In the genomic region with DNA sequence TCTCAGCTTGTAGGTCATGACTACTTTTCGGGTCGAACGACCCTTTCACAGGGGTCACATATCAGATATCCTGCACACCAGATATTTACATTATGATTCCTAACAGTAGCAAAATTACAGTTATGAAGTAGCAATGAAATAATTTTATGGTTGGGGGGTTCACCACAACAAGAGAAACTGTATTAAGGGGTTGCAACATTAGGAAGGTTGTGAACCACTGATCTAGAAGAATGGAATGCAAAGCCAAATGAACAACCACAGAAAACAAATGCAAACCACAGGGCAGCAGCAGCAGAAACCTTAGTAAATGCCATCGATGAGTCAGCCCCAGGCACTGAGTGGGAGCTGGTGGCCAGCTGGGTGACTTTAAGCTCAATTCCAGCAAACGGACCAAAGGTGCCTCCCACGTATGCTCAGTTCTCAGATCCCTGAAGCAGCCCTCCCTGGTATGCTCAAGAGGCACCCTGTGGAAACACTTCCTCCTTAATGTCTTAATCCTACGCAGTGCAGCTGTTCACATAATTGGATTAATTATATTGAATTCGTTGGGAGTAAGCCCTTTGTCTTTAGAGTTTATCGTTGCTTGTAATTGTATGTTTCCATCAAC, we compare ENCODE assay signal across 25 mouse cellular contexts.
DNase-seq lines count a peak whose midpoint lies in the region; ATAC-seq lines count a peak whose summit lies in the region.
"Had no signal": no experiment of that assay in that cellular context is flagged by ENCODE, and none has a peak within 500 bp of the region (broad histone marks: within the 10 kb centered on the region; RNA-seq: fewer than 3 reads in every experiment).

No protein-coding gene starts in this region.

- H3K9ac ChIP-seq in forebrain, embryonic 14.5 days (ENCODE audit: low read length): no peak overlapping the region
- H3K9ac ChIP-seq: hindbrain, embryonic 12.5 days; intestine, embryonic 15.5 days; liver, embryonic 12.5 days; lung, embryonic 14.5 days; midbrain, embryonic 12.5 days had no signal

- no peaks in the 10 kb centered on the region for H3K9me3 ChIP-seq in forebrain, embryonic 14.5 days (replicated peaks; ENCODE audit: control insufficient read depth, low read length)
- no peaks in the 10 kb centered on the region for H3K9me3 ChIP-seq in forebrain, embryonic 10.5 days
- H3K9me3 ChIP-seq: G1E; heart, embryonic 10.5 days; hindbrain, embryonic 12.5 days; intestine, embryonic 15.5 days; liver, embryonic 12.5 days; midbrain, embryonic 12.5 days had no signal

- no peak overlapping the region for H3K4me3 ChIP-seq in forebrain, embryonic 14.5 days (ENCODE audit: low read depth, low read length)
- no peak overlapping the region for H3K4me3 ChIP-seq in forebrain, embryonic 10.5 days
- H3K4me3 ChIP-seq: heart, embryonic 10.5 days; hindbrain, embryonic 12.5 days; intestine, embryonic 15.5 days; layer of hippocampus, adult 2 months; left cerebral cortex, adult 2 months; liver, embryonic 12.5 days; midbrain, embryonic 12.5 days had no signal

- no peaks in the 10 kb centered on the region for H3K27me3 ChIP-seq in forebrain, embryonic 14.5 days (replicated peaks; ENCODE audit: control insufficient read depth, insufficient read depth, low read length)
- no peaks in the 10 kb centered on the region for H3K27me3 ChIP-seq in forebrain, embryonic 10.5 days (ENCODE audit: poor library complexity, severe bottlenecking)
- H3K27me3 ChIP-seq: hindbrain, embryonic 12.5 days; intestine, embryonic 15.5 days; liver, embryonic 12.5 days; midbrain, embryonic 12.5 days had no signal

- ATAC-seq in forebrain, embryonic 14.5 days: no peak
- ATAC-seq: CD4-positive, CD25-positive, alpha-beta regulatory T cell, adult 4 months; intestine, embryonic 15.5 days; liver, embryonic 12.5 days had no signal

- H3K36me3 ChIP-seq in forebrain, embryonic 14.5 days (ENCODE audit: control insufficient read depth, insufficient read depth, low read length): no peaks in the 10 kb centered on the region
- no peaks in the 10 kb centered on the region for H3K36me3 ChIP-seq in forebrain, embryonic 10.5 days (replicated peaks)
- H3K36me3 ChIP-seq: G1E; heart, embryonic 10.5 days; hindbrain, embryonic 12.5 days; intestine, embryonic 15.5 days; liver, embryonic 12.5 days; midbrain, embryonic 12.5 days had no signal

- 60% methylated on average over 9 of the region's 9 CpGs for WGBS in forebrain, embryonic 14.5 days
- WGBS in forebrain, embryonic 10.5 days: 77% methylated on average over 9 of the region's 9 CpGs

- H3K4me1 ChIP-seq in forebrain, embryonic 14.5 days (ENCODE audit: control insufficient read depth, insufficient read depth, low read length): no peaks in the 10 kb centered on the region
- H3K4me1 ChIP-seq in forebrain, embryonic 10.5 days: no peaks in the 10 kb centered on the region
- H3K4me1 ChIP-seq: heart, embryonic 10.5 days; hindbrain, embryonic 12.5 days; intestine, embryonic 15.5 days; liver, embryonic 12.5 days; midbrain, embryonic 12.5 days had no signal

- no peak overlapping the region for H3K27ac ChIP-seq in forebrain, embryonic 14.5 days (ENCODE audit: low read depth, low read length)
- no peak overlapping the region for H3K27ac ChIP-seq in forebrain, embryonic 10.5 days
- H3K27ac ChIP-seq: heart, embryonic 10.5 days; hindbrain, embryonic 12.5 days; intestine, embryonic 15.5 days; layer of hippocampus, adult 2 months; left cerebral cortex, adult 2 months; liver, embryonic 12.5 days; macrophage; midbrain, embryonic 12.5 days had no signal

- H3K4me2 ChIP-seq in forebrain, embryonic 14.5 days (ENCODE audit: low read length): no peak overlapping the region
- H3K4me2 ChIP-seq: hindbrain, embryonic 12.5 days; intestine, embryonic 15.5 days; liver, embryonic 12.5 days; lung, embryonic 14.5 days; midbrain, embryonic 12.5 days had no signal

- DNase-seq in forebrain, embryonic 14.5 days (ENCODE audit: low spot score): peak; percentile 9
- no peak for DNase-seq in forebrain, embryonic 10.5 days (ENCODE audit: extremely low spot score, low spot score)
- peak; percentile 11 to 44 for DNase-seq in kidney, postnatal 4 days
- no peak for DNase-seq in kidney, adult 8-10 months
- peak; percentile 2 for DNase-seq in NIH3T3 (ENCODE audit: low read depth)
- DNase-seq in retina, postnatal 1 day: peak; percentile 66
- no peak for DNase-seq in thymus, postnatal 25 days
- no peak for DNase-seq in gastrocnemius, postnatal 10 days
- DNase-seq: cerebellum, adult 11 months; cerebellum, postnatal 36 days; gastrocnemius, postnatal 36 days; heart, postnatal 10 days; lung, embryonic 14.5 days; spleen, adult 18-20 months; thymus, adult 2 months had no signal

Comparison
In these comparisons a context has a peak if more than half of its experiments do, and no peak if none do; other contexts are left out.
1. DNase-seq: peak in forebrain, embryonic 14.5 days (single experiment), kidney, postnatal 4 days (2 of 2), NIH3T3 (single experiment) and retina, postnatal 1 day (single experiment); none in forebrain, embryonic 10.5 days (single experiment), kidney, adult 8-10 months (0 of 2), thymus, postnatal 25 days (single experiment) and gastrocnemius, postnatal 10 days (single experiment).